Comparison of ENCODE assay signal across 22 mouse cellular contexts in the genomic region with DNA sequence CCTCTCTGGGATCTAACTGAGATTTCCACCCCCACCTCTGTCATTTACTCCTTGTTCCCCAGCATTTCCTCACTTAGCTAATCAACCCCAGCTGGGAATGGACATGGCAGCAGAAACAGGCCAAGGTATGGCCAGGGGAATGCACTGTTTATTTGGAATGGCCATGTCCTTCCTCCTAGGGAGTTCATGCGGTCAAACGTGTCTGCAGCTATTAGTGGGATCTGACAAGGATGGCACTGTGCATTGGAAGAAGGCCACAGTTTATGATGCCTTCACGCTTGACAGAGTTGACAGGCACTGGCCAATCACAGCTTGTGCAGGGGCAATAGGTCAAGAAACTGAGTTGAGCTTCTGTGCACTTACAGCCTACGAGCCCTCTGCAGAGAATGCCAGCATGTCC.
A peak's percentile ranks its signal among the peaks of the same experiment; 100 is the strongest.
DNase-seq lines count a peak whose midpoint lies in the region; ATAC-seq and TF ChIP-seq lines count a peak whose summit lies in the region.
"Had no signal": no experiment of that assay in that cellular context is flagged by ENCODE, and none has a peak within 500 bp of the region (broad histone marks: within the 10 kb centered on the region; RNA-seq: fewer than 3 reads in every experiment).

No protein-coding gene starts in this region.

- no peak overlapping the region for H3K4me3 ChIP-seq in hindbrain, postnatal 0 days (ENCODE audit: low read length)
- no peak overlapping the region for H3K4me3 ChIP-seq in hindbrain, embryonic 16.5 days (ENCODE audit: low read length)
- no peak overlapping the region for H3K4me3 ChIP-seq in liver, postnatal 0 days (ENCODE audit: low read depth, low read length)
- H3K4me3 ChIP-seq: embryonic facial prominence, embryonic 13.5 days; hindbrain, embryonic 15.5 days; kidney, embryonic 15.5 days; midbrain, embryonic 15.5 days had no signal

- H3K4me2 ChIP-seq in hindbrain, postnatal 0 days (ENCODE audit: low read depth, low read length) = no peak overlapping the region
- H3K4me2 ChIP-seq in hindbrain, embryonic 16.5 days (ENCODE audit: low read length) = no peak overlapping the region
- H3K4me2 ChIP-seq in liver, postnatal 0 days (ENCODE audit: low read depth, low read length) = no peak overlapping the region
- H3K4me2 ChIP-seq: embryonic facial prominence, embryonic 13.5 days; heart, embryonic 11.5 days; hindbrain, embryonic 15.5 days; kidney, embryonic 15.5 days; midbrain, embryonic 15.5 days had no signal

- H3K9ac ChIP-seq in hindbrain, postnatal 0 days (replicated peaks; ENCODE audit: low read length) = no peak overlapping the region
- H3K9ac ChIP-seq in hindbrain, embryonic 16.5 days (ENCODE audit: low read depth, low read length) = no peak overlapping the region
- no peak overlapping the region for H3K9ac ChIP-seq in liver, postnatal 0 days (replicated peaks)
- H3K9ac ChIP-seq: embryonic facial prominence, embryonic 13.5 days; hindbrain, embryonic 15.5 days; kidney, embryonic 15.5 days; midbrain, embryonic 15.5 days had no signal

- H3K27ac ChIP-seq in hindbrain, postnatal 0 days = no peak overlapping the region
- H3K27ac ChIP-seq in hindbrain, embryonic 16.5 days (ENCODE audit: low read depth, low read length) = no peak overlapping the region
- H3K27ac ChIP-seq in liver, postnatal 0 days (ENCODE audit: low read depth) = no peak overlapping the region
- H3K27ac ChIP-seq: embryonic facial prominence, embryonic 13.5 days; hindbrain, embryonic 15.5 days; kidney, embryonic 15.5 days; midbrain, embryonic 15.5 days had no signal

- no peak for TF ChIP-seq EP300 in liver, postnatal 0 days (IDR thresholded peaks at IDR 0.05; ENCODE audit: low read depth)

- no peaks in the 10 kb centered on the region for H3K36me3 ChIP-seq in hindbrain, postnatal 0 days (ENCODE audit: insufficient read depth, low read length)
- H3K36me3 ChIP-seq in hindbrain, embryonic 16.5 days (ENCODE audit: control insufficient read depth, insufficient read depth, low read length) = no peaks in the 10 kb centered on the region
- H3K36me3 ChIP-seq in liver, postnatal 0 days (replicated peaks; ENCODE audit: insufficient read depth, low read length) = no peaks in the 10 kb centered on the region; the same call in 1 of the 2 replicates
- H3K36me3 ChIP-seq: hindbrain, embryonic 15.5 days had no signal

- 44% methylated on average over 4 of the region's 4 CpGs for WGBS in hindbrain, postnatal 0 days
- WGBS in hindbrain, embryonic 16.5 days = 55% methylated on average over 4 of the region's 4 CpGs
- WGBS in liver, postnatal 0 days (ENCODE audit: insufficient replicate concordance) = 78% methylated on average over 4 of the region's 4 CpGs

- no peaks in the 10 kb centered on the region for H3K9me3 ChIP-seq in hindbrain, postnatal 0 days (ENCODE audit: low read length)
- H3K9me3 ChIP-seq in hindbrain, embryonic 16.5 days (ENCODE audit: control insufficient read depth, low read length) = no peaks in the 10 kb centered on the region
- no peaks in the 10 kb centered on the region for H3K9me3 ChIP-seq in liver, postnatal 0 days (ENCODE audit: low read length)
- H3K9me3 ChIP-seq: embryonic facial prominence, embryonic 13.5 days; hindbrain, embryonic 15.5 days; kidney, embryonic 15.5 days; midbrain, embryonic 15.5 days had no signal

- H3K4me1 ChIP-seq in hindbrain, postnatal 0 days (ENCODE audit: insufficient read depth, low read length) = no peaks in the 10 kb centered on the region
- no peaks in the 10 kb centered on the region for H3K4me1 ChIP-seq in hindbrain, embryonic 16.5 days (ENCODE audit: control insufficient read depth, insufficient read depth, low read depth, low read length)
- H3K4me1 ChIP-seq in liver, postnatal 0 days (ENCODE audit: insufficient read depth) = no peaks in the 10 kb centered on the region
- H3K4me1 ChIP-seq: hindbrain, embryonic 15.5 days; kidney, embryonic 15.5 days; midbrain, embryonic 15.5 days had no signal

- H3K27me3 ChIP-seq in hindbrain, postnatal 0 days (ENCODE audit: insufficient read depth, low read length) = no peaks in the 10 kb centered on the region
- no peaks in the 10 kb centered on the region for H3K27me3 ChIP-seq in hindbrain, embryonic 16.5 days (replicated peaks; ENCODE audit: control insufficient read depth, insufficient read depth, low read length)
- H3K27me3 ChIP-seq in liver, postnatal 0 days (ENCODE audit: insufficient read depth, low read length) = no peaks in the 10 kb centered on the region
- H3K27me3 ChIP-seq: embryonic facial prominence, embryonic 13.5 days; hindbrain, embryonic 15.5 days; kidney, embryonic 15.5 days; midbrain, embryonic 15.5 days had no signal

- peak; percentile 45; the same call in 1 of the 2 replicates for ATAC-seq in hindbrain, postnatal 0 days
- no peak for ATAC-seq in hindbrain, embryonic 16.5 days
- no peak for ATAC-seq in liver, postnatal 0 days
- ATAC-seq: CD4-positive, CD25-positive, alpha-beta regulatory T cell, adult 4 months; forebrain, embryonic 16.5 days; intestine, postnatal 0 days; midbrain, embryonic 15.5 days had no signal

- peak; percentile 40 for DNase-seq in hindbrain, postnatal 0 days (ENCODE audit: low spot score)
- peak; percentile 16 for DNase-seq in brain, adult 2 months (ENCODE audit: low read depth, low spot score)
- DNase-seq in embryo, embryonic 9.5 days (ENCODE audit: extremely low spot score) = peak; percentile 29
- DNase-seq in retina, embryonic 14.5 days (ENCODE audit: low spot score) = peak; percentile 72
- DNase-seq in adrenal gland, postnatal 10 days = no peak
- no peak for DNase-seq in liver, postnatal 0 days
- DNase-seq: adrenal gland, postnatal 25 days; heart, postnatal 10 days; kidney, postnatal 4 days; liver; lung, postnatal 10 days; right cerebral cortex, adult 18-20 months; thymus, postnatal 14 days had no signal

- no peak for TF ChIP-seq CTCF in hindbrain, postnatal 0 days (IDR thresholded peaks at IDR 0.05; ENCODE audit: low read depth)
- no peak for TF ChIP-seq CTCF in liver, postnatal 0 days (IDR thresholded peaks at IDR 0.05; ENCODE audit: low read depth)

Comparison
In these comparisons a context has a peak if more than half of its experiments do, and no peak if none do; other contexts are left out.
1. DNase-seq: peak in hindbrain, postnatal 0 days (single experiment), brain, adult 2 months (single experiment), embryo, embryonic 9.5 days (single experiment) and retina, embryonic 14.5 days (single experiment); none in adrenal gland, postnatal 10 days (single experiment) and liver, postnatal 0 days (single experiment).